Mouse (Mus musculus): ENCODE results near the gene Sumf2.

- TF ChIP-seq CTCF (IDR thresholded peaks at IDR 0.05; ENCODE audit: borderline replicate concordance, insufficient read depth, low read length) (no peak), POLR2A (IDR thresholded peaks at IDR 0.05; ENCODE audit: low read depth, low read length) (no peak)
Measured at GRCm38 (mm10) chr5:129907775-129908174, 61.0 kb downstream of the Sumf2 start.

Data from embryonic fibroblast, embryonic 13.5 days (primary cell).